Mouse (Mus musculus) forebrain, embryonic 11.5 days (tissue): ENCODE measurements at regions not wholly inside any gene's neighbourhood (a gene's known extent, or its start where the extent isn't known, plus 50 kb on each side); places are given as distances from the start of the nearest gene placed in this dataset.
A peak's percentile ranks its signal among the peaks of the same experiment; 100 is the strongest.

Experiments
- ATAC-seq: fragments of 200-750 bp; cut with Nextera tagmentation; replicated peaks from 2 replicates; pipeline ENCODE4 v1.8.0; 2017; ENCODE audit warnings: moderate TSS enrichment; ENCODE audit not compliant: low FRiP score
- DNase-seq: peaks from one replicate; pipeline ENCODE4 v3.0.0-alpha.2; 2017; ENCODE audit warnings: low spot score
- H3K27ac ChIP-seq: fragments of 300-500 bp; sonication (generic); 2 replicates; pipeline ENCODE4 v1.5.1; 2014; ENCODE audit warnings: low read depth, low read length
- H3K27me3 ChIP-seq: fragments of 300-500 bp; sonication (generic); 2 replicates; pipeline ENCODE4 v1.6.1; 2014; ENCODE audit warnings: mild to moderate bottlenecking, low read length, mixed read lengths; ENCODE audit not compliant: control insufficient read depth, insufficient read depth
- H3K36me3 ChIP-seq: fragments of 300-500 bp; sonication (generic); 2 replicates; pipeline ENCODE4 v1.6.1; 2014; ENCODE audit warnings: mild to moderate bottlenecking, low read length, moderate library complexity, mixed read lengths; ENCODE audit not compliant: control insufficient read depth, insufficient read depth
- H3K4me1 ChIP-seq: fragments of 300-500 bp; sonication (generic); replicated peaks from 2 replicates; pipeline ENCODE4 v1.6.1; 2014; ENCODE audit warnings: low read length, mixed read lengths; ENCODE audit not compliant: control insufficient read depth, insufficient read depth
- H3K4me2 ChIP-seq: fragments of 300-500 bp; sonication (generic); 2 replicates; pipeline ENCODE4 v1.6.1; 2014; ENCODE audit warnings: low read depth, mild to moderate bottlenecking, low read length, moderate library complexity, mixed read lengths; ENCODE audit not compliant: severe bottlenecking
- H3K4me3 ChIP-seq: fragments of 300-500 bp; sonication (generic); 2 replicates; pipeline ENCODE4 v1.5.1; 2014; ENCODE audit warnings: low read depth, low read length
- H3K9ac ChIP-seq: fragments of 300-500 bp; sonication (generic); 2 replicates; pipeline ENCODE4 v1.6.1; 2014; ENCODE audit warnings: low read length
- H3K9me3 ChIP-seq: fragments of 300-500 bp; sonication (generic); 2 replicates; pipeline ENCODE4 v1.6.1; 2016; ENCODE audit warnings: low read length, mixed read lengths; ENCODE audit not compliant: control insufficient read depth
- WGBS: fragments of 180-500 bp; shearing (Covaris S2); extraction: QIAGEN DNeasy Blood & Tissue Kit; methylation state at CpG from one replicate; pipeline ENCODE4 v1.1.7; 2014; 5-methylcytosine and 5-hydroxymethylcytosine counted together

GRCm38 (mm10) chr10:38419771-38420170 lies 401.8 kb downstream of the Rfpl4b start:
- ATAC-seq (no peak), DNase-seq (no peak)
- no peak overlapping the region for H3K27ac ChIP-seq

GRCm38 (mm10) chr10:38383161-38383560 lies 438.4 kb downstream of the Rfpl4b start:
- H3K36me3 ChIP-seq, result no peaks in the 10 kb centered on the region
- ATAC-seq (no peak; the same call in 1 of the 2 replicates), DNase-seq (no peak)
- no peak overlapping the region for H3K4me3 ChIP-seq
- H3K27me3 ChIP-seq, result no peaks in the 10 kb centered on the region
- H3K27ac ChIP-seq, result no peak overlapping the region
- WGBS, result 58% methylated on average over 2 of the region's 2 CpGs
- H3K9me3 ChIP-seq, result no peaks in the 10 kb centered on the region
- no peak overlapping the region for H3K9ac ChIP-seq
- H3K4me1 ChIP-seq, result no peaks in the 10 kb centered on the region
- no peak overlapping the region for H3K4me2 ChIP-seq

More at GRCm38 (mm10) chr10:38419771-38420170, 401.8 kb downstream of the Rfpl4b start:
- Histone ChIP-seq H3K9ac (no peak overlapping the region), H3K4me3 (no peak overlapping the region), H3K4me2 (no peak overlapping the region), H3K27me3 (no peaks in the 10 kb centered on the region), H3K9me3 (no peaks in the 10 kb centered on the region), H3K4me1 (no peaks in the 10 kb centered on the region), H3K36me3 (no peaks in the 10 kb centered on the region)

- H3K27me3 ChIP-seq, result no peaks in the 10 kb centered on the region
Measured at GRCm38 (mm10) chr10:38381873-38382296, 439.7 kb downstream of the Rfpl4b start.

GRCm38 (mm10) chr10:38380388-38380787 lies 441.2 kb downstream of the Rfpl4b start:
- Histone ChIP-seq H3K4me3 (no peak overlapping the region), H3K4me2 (no peak overlapping the region), H3K9me3 (no peaks in the 10 kb centered on the region), H3K27me3 (no peaks in the 10 kb centered on the region), H3K36me3 (no peaks in the 10 kb centered on the region), H3K4me1 (no peaks in the 10 kb centered on the region), H3K27ac (no peak overlapping the region), H3K9ac (no peak overlapping the region)
- DNase-seq (no peak), ATAC-seq (no peak)
- 86% methylated on average over 2 of the region's 2 CpGs for WGBS

More at GRCm38 (mm10) chr10:38381873-38382296, 439.7 kb downstream of the Rfpl4b start:
- Histone ChIP-seq H3K36me3 (no peaks in the 10 kb centered on the region), H3K27ac (no peak overlapping the region), H3K4me2 (no peak overlapping the region), H3K4me1 (no peaks in the 10 kb centered on the region), H3K9me3 (no peaks in the 10 kb centered on the region), H3K9ac (no peak overlapping the region), H3K4me3 (no peak overlapping the region)
- no peak for DNase-seq
- WGBS, result 92% methylated on average over 7 of the region's 7 CpGs
- 0 out of 2 replicates have a peak, but pooled peaks have one; percentile 18 for ATAC-seq

GRCm38 (mm10) chr10:38366776-38367175 lies 454.8 kb downstream of the Rfpl4b start:
- H3K4me3 ChIP-seq, result no peak overlapping the region
- no peak overlapping the region for H3K27ac ChIP-seq
- no peaks in the 10 kb centered on the region for H3K27me3 ChIP-seq
- H3K4me1 ChIP-seq, result no peaks in the 10 kb centered on the region
- DNase-seq (no peak), ATAC-seq (no peak)
- no peaks in the 10 kb centered on the region for H3K36me3 ChIP-seq
- no peak overlapping the region for H3K4me2 ChIP-seq
- WGBS, result 85% methylated on average over 2 of the region's 2 CpGs
- no peak overlapping the region for H3K9ac ChIP-seq
- H3K9me3 ChIP-seq, result no peaks in the 10 kb centered on the region

- Histone ChIP-seq H3K27ac (no peak overlapping the region), H3K4me2 (no peak overlapping the region), H3K4me1 (no peaks in the 10 kb centered on the region), H3K9ac (no peak overlapping the region), H3K9me3 (no peaks in the 10 kb centered on the region), H3K36me3 (no peaks in the 10 kb centered on the region), H3K27me3 (no peaks in the 10 kb centered on the region), H3K4me3 (no peak overlapping the region)
- ATAC-seq (no peak), DNase-seq (no peak)
- 84% methylated on average over 4 of the region's 4 CpGs for WGBS
Measured at GRCm38 (mm10) chr10:38364876-38365275, 456.7 kb downstream of the Rfpl4b start.

- Histone ChIP-seq H3K4me1 (no peaks in the 10 kb centered on the region), H3K27ac (0 out of 2 replicates have a peak overlapping the region, but pooled peaks have one; percentile 18), H3K4me3 (no peak overlapping the region), H3K9ac (no peak overlapping the region), H3K36me3 (no peaks in the 10 kb centered on the region), H3K9me3 (no peaks in the 10 kb centered on the region), H3K27me3 (no peaks in the 10 kb centered on the region), H3K4me2 (no peak overlapping the region)
- 71% methylated on average over 1 of the region's 1 CpGs for WGBS
- ATAC-seq (peak; percentile 93), DNase-seq (peak; percentile 63)
Measured at GRCm38 (mm10) chr10:38357539-38358232, 463.9 kb downstream of the Rfpl4b start.

GRCm38 (mm10) chr10:38353973-38354372 lies 467.6 kb downstream of the Rfpl4b start:
- H3K9me3 ChIP-seq, result no peaks in the 10 kb centered on the region
- no peaks in the 10 kb centered on the region for H3K4me1 ChIP-seq
- DNase-seq (no peak), ATAC-seq (no peak)
- H3K4me3 ChIP-seq, result no peak overlapping the region
- 62% methylated on average over 2 of the region's 2 CpGs for WGBS
- no peaks in the 10 kb centered on the region for H3K36me3 ChIP-seq
- no peak overlapping the region for H3K27ac ChIP-seq
- no peaks in the 10 kb centered on the region for H3K27me3 ChIP-seq
- H3K4me2 ChIP-seq, result no peak overlapping the region
- no peak overlapping the region for H3K9ac ChIP-seq

- 82% methylated on average over 5 of the region's 5 CpGs for WGBS
- no peak overlapping the region for H3K9ac ChIP-seq
- no peaks in the 10 kb centered on the region for H3K4me1 ChIP-seq
- H3K27me3 ChIP-seq, result no peaks in the 10 kb centered on the region
- no peak for DNase-seq
- no peaks in the 10 kb centered on the region for H3K9me3 ChIP-seq
- no peak overlapping the region for H3K4me3 ChIP-seq
- no peak overlapping the region for H3K4me2 ChIP-seq
- H3K36me3 ChIP-seq, result no peaks in the 10 kb centered on the region
- ATAC-seq, result no peak
- H3K27ac ChIP-seq, result no peak overlapping the region
Measured at GRCm38 (mm10) chr10:38353526-38353925, 468.1 kb downstream of the Rfpl4b start.
